Mouse (Mus musculus): ENCODE results near the gene Aoc1. TPM values are rescaled to one million over a fixed set of nuclear protein-coding genes. Genes with fewer than 3 reads are reported as not detected.

The Aoc1 gene
- polyA plus RNA-seq (2014; fragmentation: Illumina TruSeq; extraction: RNeasy Lipid Tissue Mini Kit (QIAGEN cat#74804); ENCODE audit: low read depth, low replicate concordance): not detected

GRCm38 (mm10) chr6:48872596-48872995 is at the start of gene Aoc1:
Gene Aoc1, plus strand, starts transcription at chr6:48872896.

GRCm38 (mm10) chr6:48840371-48840969 is 32.2 kb upstream of the Aoc1 start, which contains the start of gene Tmem176a:
Gene Tmem176a, plus strand, starts transcription at chr6:48840919.

GRCm38 (mm10) chr6:48840973-48841625 is 31.6 kb upstream of the Aoc1 start, which contains the start of gene Tmem176b:
Gene Tmem176b, minus strand, starts transcription at chr6:48841496.

GRCm38 (mm10) chr6:48929595-48929994 is 56.9 kb downstream of the Aoc1 start, which contains the start of gene 1600015I10Rik:
Gene 1600015I10Rik, plus strand, starts transcription at chr6:48929895.

Other genes starting within 250 kb of the Aoc1 start
- gene AI854703, start 246.1 kb upstream of the Aoc1 start, polyA plus RNA-seq (2014; fragmentation: Illumina TruSeq; extraction: RNeasy Lipid Tissue Mini Kit (QIAGEN cat#74804); ENCODE audit: low read depth, low replicate concordance): 0.06 TPM
- 0.24 TPM for gene Gimap8, start 225.7 kb upstream of the Aoc1 start, polyA plus RNA-seq (2014; fragmentation: Illumina TruSeq; extraction: RNeasy Lipid Tissue Mini Kit (QIAGEN cat#74804); ENCODE audit: low read depth, low replicate concordance)
- 0.50 TPM for gene Gimap9, start 196.8 kb upstream of the Aoc1 start, polyA plus RNA-seq (2014; fragmentation: Illumina TruSeq; extraction: RNeasy Lipid Tissue Mini Kit (QIAGEN cat#74804); ENCODE audit: low read depth, low replicate concordance)
- gene Gimap4, start 188.3 kb upstream of the Aoc1 start, polyA plus RNA-seq (2014; fragmentation: Illumina TruSeq; extraction: RNeasy Lipid Tissue Mini Kit (QIAGEN cat#74804); ENCODE audit: low read depth, low replicate concordance): 2.3 TPM
- 1.6 TPM for gene Gimap6, start 164.7 kb upstream of the Aoc1 start, polyA plus RNA-seq (2014; fragmentation: Illumina TruSeq; extraction: RNeasy Lipid Tissue Mini Kit (QIAGEN cat#74804); ENCODE audit: low read depth, low replicate concordance)
- not detected for gene Gm28053, start 154.3 kb upstream of the Aoc1 start, polyA plus RNA-seq (2014; fragmentation: Illumina TruSeq; extraction: RNeasy Lipid Tissue Mini Kit (QIAGEN cat#74804); ENCODE audit: low read depth, low replicate concordance)
- gene Gimap7, start 154.3 kb upstream of the Aoc1 start, polyA plus RNA-seq (2014; fragmentation: Illumina TruSeq; extraction: RNeasy Lipid Tissue Mini Kit (QIAGEN cat#74804); ENCODE audit: low read depth, low replicate concordance): not detected
- not detected for gene Gimap1, start 133.8 kb upstream of the Aoc1 start, polyA plus RNA-seq (2014; fragmentation: Illumina TruSeq; extraction: RNeasy Lipid Tissue Mini Kit (QIAGEN cat#74804); ENCODE audit: low read depth, low replicate concordance)
- 0.28 TPM for gene Gimap5, start 126.7 kb upstream of the Aoc1 start, polyA plus RNA-seq (2014; fragmentation: Illumina TruSeq; extraction: RNeasy Lipid Tissue Mini Kit (QIAGEN cat#74804); ENCODE audit: low read depth, low replicate concordance)
- gene Gimap3, start 102.0 kb upstream of the Aoc1 start, polyA plus RNA-seq (2014; fragmentation: Illumina TruSeq; extraction: RNeasy Lipid Tissue Mini Kit (QIAGEN cat#74804); ENCODE audit: low read depth, low replicate concordance): 0.25 TPM
- 14.7 TPM for gene Tmem176a, start 32.0 kb upstream of the Aoc1 start, polyA plus RNA-seq (2014; fragmentation: Illumina TruSeq; extraction: RNeasy Lipid Tissue Mini Kit (QIAGEN cat#74804); ENCODE audit: low read depth, low replicate concordance)
- gene Tmem176b, start 31.4 kb upstream of the Aoc1 start, polyA plus RNA-seq (2014; fragmentation: Illumina TruSeq; extraction: RNeasy Lipid Tissue Mini Kit (QIAGEN cat#74804); ENCODE audit: low read depth, low replicate concordance): 7.9 TPM
- not detected for gene 1600015I10Rik, start 57.0 kb downstream of the Aoc1 start, polyA plus RNA-seq (2014; fragmentation: Illumina TruSeq; extraction: RNeasy Lipid Tissue Mini Kit (QIAGEN cat#74804); ENCODE audit: low read depth, low replicate concordance)
- gene Doxl2, start 102.1 kb downstream of the Aoc1 start, polyA plus RNA-seq (2014; fragmentation: Illumina TruSeq; extraction: RNeasy Lipid Tissue Mini Kit (QIAGEN cat#74804); ENCODE audit: low read depth, low replicate concordance): not detected
- gene Svs1, start 114.0 kb downstream of the Aoc1 start, polyA plus RNA-seq (2014; fragmentation: Illumina TruSeq; extraction: RNeasy Lipid Tissue Mini Kit (QIAGEN cat#74804); ENCODE audit: low read depth, low replicate concordance): not detected
- 0.11 TPM for gene Gpnmb, start 163.7 kb downstream of the Aoc1 start, polyA plus RNA-seq (2014; fragmentation: Illumina TruSeq; extraction: RNeasy Lipid Tissue Mini Kit (QIAGEN cat#74804); ENCODE audit: low read depth, low replicate concordance)
- 16.2 TPM for gene Malsu1, start 200.9 kb downstream of the Aoc1 start, polyA plus RNA-seq (2014; fragmentation: Illumina TruSeq; extraction: RNeasy Lipid Tissue Mini Kit (QIAGEN cat#74804); ENCODE audit: low read depth, low replicate concordance)

All from testis, adult 10 weeks (tissue).